Mouse (Mus musculus): ENCODE measurements around the gene Haus4. TPM values are rescaled to one million over a fixed set of nuclear protein-coding genes. Genes with fewer than 3 reads are reported as not detected.

Haus4 gene
- total RNA-seq, 1 experiment: 24.5 TPM

- Histone ChIP-seq H3K27ac (ENCODE audit: insufficient read depth, low read depth, low read length, poor library complexity, severe bottlenecking) (peak overlapping the region; percentile 99), H3K9ac (ENCODE audit: insufficient read depth, low read depth, low read length, poor library complexity, severe bottlenecking) (peak overlapping the region; percentile 74; the same call in 1 of the 2 replicates), H3K36me3 (ENCODE audit: control insufficient read depth, insufficient read depth, low read length, poor library complexity, severe bottlenecking) (peaks cover 76% of the 10 kb centered on the region), H3K9me3 (ENCODE audit: control insufficient read depth, insufficient read depth, low read depth, low read length) (no peaks in the 10 kb centered on the region), H3K4me3 (ENCODE audit: insufficient read depth in 1 of 2, low read depth in 1 of 2, low read length in 2 of 2, poor library complexity in 1 of 2, severe bottlenecking in 1 of 2) (peak overlapping the region; percentile 32 to 85; a peak in 3 of 4 replicates), H3K4me1 (ENCODE audit: control insufficient read depth in 2 of 2, insufficient read depth in 2 of 2, low read length in 2 of 2, poor library complexity in 1 of 2) (peaks cover 5 to 24% of the 10 kb centered on the region in 2 experiments)
- TF ChIP-seq ZNF384 (IDR thresholded peaks at IDR 0.05; ENCODE audit: low read depth, low read length) (no peak), HCFC1 (IDR thresholded peaks at IDR 0.05; ENCODE audit: borderline replicate concordance, insufficient read depth, low read length) (no peak), ZC3H11A (IDR thresholded peaks at IDR 0.05; ENCODE audit: borderline replicate concordance, low read depth, low read length) (no peak), MAFK (IDR thresholded peaks at IDR 0.05; ENCODE audit: insufficient read depth, low read depth, low read length) (no peak), CHD2 (IDR thresholded peaks at IDR 0.05; ENCODE audit: low read depth, low read length) (no peak)
- in situ Hi-C loops (cut with MboI; ENCODE audit: low sequenced_read_pairs in 2 of 2, unreplicated experiment in 2 of 2): no loop called here
- DNase-seq (ENCODE audit: low read depth, low spot score): no peak
Observed at GRCm38 (mm10) chr14:54572122-54572521, 17.7 kb upstream of the Haus4 start.

- TF ChIP-seq HCFC1 (IDR thresholded peaks at IDR 0.05; ENCODE audit: borderline replicate concordance, insufficient read depth, low read length) (no peak), MAFK (IDR thresholded peaks at IDR 0.05; ENCODE audit: insufficient read depth, low read depth, low read length) (no peak), ZNF384 (IDR thresholded peaks at IDR 0.05; ENCODE audit: low read depth, low read length) (no peak), CHD2 (IDR thresholded peaks at IDR 0.05; ENCODE audit: low read depth, low read length) (no peak), ZC3H11A (IDR thresholded peaks at IDR 0.05; ENCODE audit: borderline replicate concordance, low read depth, low read length) (no peak)
- peak overlapping the region in 1 of 2 experiments; percentile 7; a peak in 2 of 4 replicates for H3K4me3 ChIP-seq (ENCODE audit: insufficient read depth in 1 of 2, low read depth in 1 of 2, low read length in 2 of 2, poor library complexity in 1 of 2, severe bottlenecking in 1 of 2)
- in situ Hi-C loops (cut with MboI; ENCODE audit: low sequenced_read_pairs in 2 of 2, unreplicated experiment in 2 of 2): no loop called here
- peaks cover 5 to 26% of the 10 kb centered on the region in 2 experiments for H3K4me1 ChIP-seq (ENCODE audit: control insufficient read depth in 2 of 2, insufficient read depth in 2 of 2, low read length in 2 of 2, poor library complexity in 1 of 2)
- no peak for DNase-seq (ENCODE audit: low read depth, low spot score)
- no peaks in the 10 kb centered on the region for H3K9me3 ChIP-seq (ENCODE audit: control insufficient read depth, insufficient read depth, low read depth, low read length)
- H3K9ac ChIP-seq (ENCODE audit: insufficient read depth, low read depth, low read length, poor library complexity, severe bottlenecking): peak overlapping the region; percentile 2; the same call in 1 of the 2 replicates
- H3K36me3 ChIP-seq (ENCODE audit: control insufficient read depth, insufficient read depth, low read length, poor library complexity, severe bottlenecking): peaks cover 61% of the 10 kb centered on the region
- peak overlapping the region; percentile 53 for H3K27ac ChIP-seq (ENCODE audit: insufficient read depth, low read depth, low read length, poor library complexity, severe bottlenecking)
Observed at GRCm38 (mm10) chr14:54569451-54570392, 15.3 kb upstream of the Haus4 start.

GRCm38 (mm10) chr14:54568694-54569414 is 14.4 kb upstream of the Haus4 start:
- peaks cover 5 to 26% of the 10 kb centered on the region in 2 experiments for H3K4me1 ChIP-seq (ENCODE audit: control insufficient read depth in 2 of 2, insufficient read depth in 2 of 2, low read length in 2 of 2, poor library complexity in 1 of 2)
- in situ Hi-C loops (cut with MboI; ENCODE audit: low sequenced_read_pairs in 2 of 2, unreplicated experiment in 2 of 2): no loop called here
- no peak overlapping the region for H3K9ac ChIP-seq (ENCODE audit: insufficient read depth, low read depth, low read length, poor library complexity, severe bottlenecking)
- no peak for TF ChIP-seq HCFC1 (IDR thresholded peaks at IDR 0.05; ENCODE audit: borderline replicate concordance, insufficient read depth, low read length)
- TF ChIP-seq MAFK (IDR thresholded peaks at IDR 0.05; ENCODE audit: insufficient read depth, low read depth, low read length): no peak
- TF ChIP-seq CHD2 (IDR thresholded peaks at IDR 0.05; ENCODE audit: low read depth, low read length): no peak
- no peak for TF ChIP-seq ZNF384 (IDR thresholded peaks at IDR 0.05; ENCODE audit: low read depth, low read length)
- TF ChIP-seq ZC3H11A (IDR thresholded peaks at IDR 0.05; ENCODE audit: borderline replicate concordance, low read depth, low read length): no peak
- no peaks in the 10 kb centered on the region for H3K9me3 ChIP-seq (ENCODE audit: control insufficient read depth, insufficient read depth, low read depth, low read length)
- no peak overlapping the region; the same call in 1 of the 2 replicates for H3K27ac ChIP-seq (ENCODE audit: insufficient read depth, low read depth, low read length, poor library complexity, severe bottlenecking)
- peaks cover 53% of the 10 kb centered on the region for H3K36me3 ChIP-seq (ENCODE audit: control insufficient read depth, insufficient read depth, low read length, poor library complexity, severe bottlenecking)
- H3K4me3 ChIP-seq (ENCODE audit: insufficient read depth in 1 of 2, low read depth in 1 of 2, low read length in 2 of 2, poor library complexity in 1 of 2, severe bottlenecking in 1 of 2): no peak overlapping the region
- DNase-seq (ENCODE audit: low read depth, low spot score): peak; percentile 82

GRCm38 (mm10) chr14:54560527-54561242 is 6.3 kb upstream of the Haus4 start:
- Histone ChIP-seq H3K4me3 (ENCODE audit: insufficient read depth in 1 of 2, low read depth in 1 of 2, low read length in 2 of 2, poor library complexity in 1 of 2, severe bottlenecking in 1 of 2) (no peak overlapping the region), H3K4me1 (ENCODE audit: control insufficient read depth in 2 of 2, insufficient read depth in 2 of 2, low read length in 2 of 2, poor library complexity in 1 of 2) (0 out of 4 replicates have a peak, but pooled peaks cover 0 to 2% of the 10 kb centered on the region in 2 experiments), H3K27ac (ENCODE audit: insufficient read depth, low read depth, low read length, poor library complexity, severe bottlenecking) (no peak overlapping the region), H3K9me3 (ENCODE audit: control insufficient read depth, insufficient read depth, low read depth, low read length) (no peaks in the 10 kb centered on the region), H3K9ac (ENCODE audit: insufficient read depth, low read depth, low read length, poor library complexity, severe bottlenecking) (no peak overlapping the region), H3K36me3 (ENCODE audit: control insufficient read depth, insufficient read depth, low read length, poor library complexity, severe bottlenecking) (no peaks in the 10 kb centered on the region; the same call in 1 of the 2 replicates)
- no peak for DNase-seq (ENCODE audit: low read depth, low spot score)
- no peak for TF ChIP-seq MAFK (IDR thresholded peaks at IDR 0.05; ENCODE audit: insufficient read depth, low read depth, low read length)
- in situ Hi-C loops (cut with MboI; ENCODE audit: low sequenced_read_pairs in 2 of 2, unreplicated experiment in 2 of 2): no loop called here

Measured in ES-E14 (cell line).